Mouse (Mus musculus) cerebellum, adult 2 months (tissue): ENCODE data around the gene Clmp.

Experiments
- CTCF ChIP-seq: fragments of 200-500 bp; IDR thresholded peaks from 2 replicates; pipeline ENCODE4 v1.5.1; 2011; ENCODE audit warnings: low read depth, mild to moderate bottlenecking, control low read depth, low read length, moderate library complexity, borderline replicate concordance; ENCODE audit not compliant: insufficient read depth
- POLR2A ChIP-seq: fragments of 200-500 bp; IDR thresholded peaks from 2 replicates; pipeline ENCODE4 v1.6.1; 2011; ENCODE audit warnings: low read length, control low read depth, borderline replicate concordance; ENCODE audit not compliant: insufficient read depth

- TF ChIP-seq CTCF (no peak), POLR2A (no peak)
Observed at GRCm38 (mm10) chr9:40730302-40730700, 44.5 kb downstream of the Clmp start.
